Mouse (Mus musculus) embryo, embryonic 9.5 days (tissue): ENCODE data around the gene Rere.
"Not testable (repeated sequence)": the region's sequence is repeated elsewhere in the genome, so short reads cannot be mapped to it uniquely, and the experiment has no call there.

ENCODE experiments used
- DNase-seq: peaks from one replicate; pipeline ENCODE4 v3.0.0-alpha.2; 2017; ENCODE audit errors: extremely low spot score

Gene Rere

GRCm38 (mm10) chr4:150549393-150549792 lies 267.9 kb downstream of the Rere start:
- DNase-seq = no peak

GRCm38 (mm10) chr4:150549989-150550716 lies 268.7 kb downstream of the Rere start:
- no peak for DNase-seq

GRCm38 (mm10) chr4:150551390-150551789 lies 269.9 kb downstream of the Rere start:
- no peak for DNase-seq

- DNase-seq = no peak
Observed at GRCm38 (mm10) chr4:150552751-150553600, 271.5 kb downstream of the Rere start.

- no peak for DNase-seq
Observed at GRCm38 (mm10) chr4:150555783-150556182, 274.3 kb downstream of the Rere start.

GRCm38 (mm10) chr4:150556382-150557221 lies 275.2 kb downstream of the Rere start:
- peak; percentile 54 for DNase-seq

GRCm38 (mm10) chr4:150557289-150557688 lies 275.8 kb downstream of the Rere start:
- DNase-seq = not testable (repeated sequence)

- DNase-seq = no peak
Observed at GRCm38 (mm10) chr4:150557976-150558375, 276.5 kb downstream of the Rere start.

GRCm38 (mm10) chr4:150559514-150559913 lies 278.1 kb downstream of the Rere start:
- DNase-seq = no peak

GRCm38 (mm10) chr4:150563281-150563680 lies 281.8 kb downstream of the Rere start:
- no peak for DNase-seq

GRCm38 (mm10) chr4:150566193-150566592 lies 284.7 kb downstream of the Rere start:
- no peak for DNase-seq

GRCm38 (mm10) chr4:150568318-150569134 lies 287.1 kb downstream of the Rere start:
- peak; percentile 10 for DNase-seq

GRCm38 (mm10) chr4:150569135-150569833 lies 287.8 kb downstream of the Rere start:
- peak; percentile 84 for DNase-seq

- no peak for DNase-seq
Observed at GRCm38 (mm10) chr4:150569834-150570571, 288.6 kb downstream of the Rere start.

- DNase-seq = no peak
Observed at GRCm38 (mm10) chr4:150570793-150571192, 289.3 kb downstream of the Rere start.

- no peak for DNase-seq
Observed at GRCm38 (mm10) chr4:150572104-150572691, 290.8 kb downstream of the Rere start.

GRCm38 (mm10) chr4:150572938-150573337 lies 291.5 kb downstream of the Rere start:
- no peak for DNase-seq

- no peak for DNase-seq
Observed at GRCm38 (mm10) chr4:150575363-150576092, 294.1 kb downstream of the Rere start.

GRCm38 (mm10) chr4:150576339-150576738 lies 294.9 kb downstream of the Rere start:
- no peak for DNase-seq
